Mouse (Mus musculus): ENCODE results near the gene Notch2. TPM values are rescaled to one million over a fixed set of nuclear protein-coding genes. Genes with fewer than 3 reads are reported as not detected.

Gene Notch2
- polyA plus RNA-seq (2016; fragmentation: Nextera tagmentation; extraction: Ambion mirVana): 22.7 and 29.6 TPM in 2 replicates

DNA sequence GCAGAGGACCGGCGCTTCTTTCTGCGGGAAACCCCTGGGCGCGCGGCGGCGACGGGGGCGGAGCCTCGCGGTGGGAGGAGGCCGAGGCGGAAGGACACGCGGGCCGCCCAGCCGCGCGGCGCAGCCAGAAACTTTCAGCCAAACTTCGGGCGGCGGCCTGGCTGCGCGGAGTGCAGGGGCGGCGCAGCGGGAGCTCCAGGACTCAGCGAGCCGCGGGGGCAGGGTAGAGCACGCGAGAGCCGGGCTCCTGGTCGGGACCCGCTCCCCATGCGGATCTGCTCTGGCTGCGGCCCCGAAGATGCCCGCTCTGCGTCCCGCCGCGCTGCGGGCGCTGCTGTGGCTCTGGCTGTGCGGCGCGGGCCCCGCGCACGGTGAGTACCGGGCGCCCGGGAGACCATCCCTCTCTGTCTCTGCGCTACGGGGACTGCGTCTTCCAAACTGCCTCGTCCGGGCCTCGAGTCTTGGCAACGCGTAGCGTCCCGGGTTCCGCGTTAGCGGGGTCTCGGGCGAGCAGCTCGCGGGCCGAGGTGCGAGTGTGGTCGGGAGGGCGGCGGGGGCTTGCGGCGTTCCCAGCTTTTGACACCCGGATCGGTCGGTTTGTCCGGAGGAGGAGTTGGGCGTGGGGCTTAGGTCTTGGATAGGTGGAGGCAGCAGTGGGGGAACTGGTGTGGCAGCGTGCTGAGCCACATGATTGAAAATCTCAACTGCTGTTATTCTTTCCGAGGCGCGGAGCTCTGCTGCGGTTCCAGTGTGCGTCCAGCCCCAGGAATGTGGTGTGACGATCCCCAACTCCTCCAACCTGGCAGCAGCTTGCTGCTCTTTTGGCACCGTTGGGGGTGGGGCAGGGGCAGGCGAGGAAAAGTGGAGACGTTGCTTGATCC, at the start of gene Notch2:
Gene Notch2 (plus strand): TSS at position 127 of the 881 bp plus-strand sequence.
- under 1% methylated on average over 95 of the region's 95 CpGs for WGBS
- no peaks in the 10 kb centered on the region for H3K9me3 ChIP-seq (replicated peaks)
- H3K27me3 ChIP-seq (ENCODE audit: low read depth, poor library complexity, severe bottlenecking): 0 out of 2 replicates have a peak, but pooled peaks cover 4% of the 10 kb centered on the region
- H3K4me3 ChIP-seq: peak within 1 kb of the TSS; percentile 98
- H3K27ac ChIP-seq: peak within 1 kb of the TSS; percentile 98
- peak; percentile 97 for DNase-seq (ENCODE audit: low spot score)
- peaks cover 55% of the 10 kb centered on the region for H3K4me1 ChIP-seq
- no peaks in the 10 kb centered on the region for H3K36me3 ChIP-seq

DNA sequence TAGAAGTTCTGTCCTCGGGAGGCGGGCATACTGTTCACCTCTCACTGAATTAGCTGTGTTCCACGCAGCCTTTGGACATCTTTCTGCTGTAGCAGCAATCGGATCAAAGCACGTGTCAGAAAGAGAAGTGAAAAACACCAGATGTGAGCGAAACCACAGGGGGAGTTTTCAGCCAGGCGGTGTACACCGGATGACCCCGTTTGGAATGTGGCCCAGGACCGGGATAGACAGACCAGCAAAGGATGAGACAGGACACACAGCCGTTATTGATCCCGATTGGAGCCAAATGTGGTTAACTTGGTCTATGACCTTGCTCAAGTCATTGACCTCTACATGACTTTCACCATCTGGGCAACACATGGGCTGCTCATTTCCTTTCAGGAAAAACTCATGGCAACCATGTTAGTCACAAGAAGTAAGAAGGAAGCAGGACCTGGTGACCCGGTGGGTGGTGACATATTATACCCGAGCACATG, 48.4 kb upstream of the Notch2 start:
- 0 out of 2 replicates have a peak overlapping the region, but pooled peaks have one; percentile 0 for H3K4me3 ChIP-seq
- H3K4me1 ChIP-seq: peaks cover 44% of the 10 kb centered on the region
- no peaks in the 10 kb centered on the region for H3K36me3 ChIP-seq
- H3K9me3 ChIP-seq (replicated peaks): no peaks in the 10 kb centered on the region
- H3K27ac ChIP-seq: peak overlapping the region; percentile 71
- no peaks in the 10 kb centered on the region for H3K27me3 ChIP-seq (ENCODE audit: low read depth, poor library complexity, severe bottlenecking)
- WGBS: 17% methylated on average over 14 of the region's 14 CpGs
- DNase-seq (ENCODE audit: low spot score): peak; percentile 76

DNA sequence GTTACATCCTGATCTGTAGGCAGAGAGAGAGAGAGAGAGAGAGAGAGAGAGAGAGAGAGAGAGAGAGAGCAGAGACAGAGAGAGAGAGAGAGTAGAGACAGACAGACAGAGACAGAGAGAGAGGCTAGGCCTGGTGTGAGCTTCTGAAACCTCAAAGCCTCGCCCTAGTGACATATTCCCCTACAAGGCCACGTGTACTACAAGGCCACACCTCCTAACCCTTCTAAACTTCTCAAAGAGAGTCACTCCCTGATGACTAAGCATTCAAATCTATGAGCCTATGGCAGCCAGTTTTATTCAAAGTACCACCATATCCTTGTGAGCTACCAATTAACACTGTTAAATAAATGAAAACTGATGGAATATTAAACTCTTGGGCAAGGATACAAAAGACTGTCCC, 45.7 kb upstream of the Notch2 start:
- 62% methylated on average over 2 of the region's 2 CpGs for WGBS

DNA sequence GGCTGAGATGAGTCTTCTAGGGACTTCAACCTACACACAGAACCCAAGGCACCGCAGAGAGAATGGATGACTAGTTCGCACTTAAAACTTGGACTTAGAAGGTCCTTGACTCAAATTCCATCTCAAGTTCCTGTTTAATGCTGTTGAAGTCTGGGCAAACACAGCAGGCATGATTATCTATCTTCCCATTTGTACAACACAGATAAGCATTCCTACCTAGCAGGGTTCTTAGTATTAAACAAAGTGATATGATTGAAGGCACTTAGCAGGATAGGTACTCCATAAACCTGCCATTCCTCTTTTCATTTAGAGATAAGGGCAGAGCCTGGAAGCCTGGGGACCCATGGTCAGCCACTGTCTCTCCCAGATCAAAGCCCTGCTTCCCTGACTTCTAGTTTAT, 45.1 kb upstream of the Notch2 start:
- DNase-seq (ENCODE audit: low spot score): no peak
- H3K4me3 ChIP-seq: no peak overlapping the region
- H3K9me3 ChIP-seq (replicated peaks): no peaks in the 10 kb centered on the region
- peaks cover 9% of the 10 kb centered on the region; the same call in 1 of the 2 replicates for H3K27me3 ChIP-seq (ENCODE audit: low read depth, poor library complexity, severe bottlenecking)
- WGBS: 86% methylated on average over 2 of the region's 2 CpGs
- no peak overlapping the region for H3K27ac ChIP-seq
- H3K4me1 ChIP-seq: peaks cover 39% of the 10 kb centered on the region
- no peaks in the 10 kb centered on the region for H3K36me3 ChIP-seq

More for the DNA sequence above, 45.7 kb upstream of the Notch2 start:
- DNase-seq (ENCODE audit: low spot score): no peak
- H3K27me3 ChIP-seq (ENCODE audit: low read depth, poor library complexity, severe bottlenecking): peaks cover 9% of the 10 kb centered on the region; the same call in 1 of the 2 replicates
- no peak overlapping the region for H3K4me3 ChIP-seq
- peaks cover 37% of the 10 kb centered on the region for H3K4me1 ChIP-seq
- H3K36me3 ChIP-seq: no peaks in the 10 kb centered on the region
- no peaks in the 10 kb centered on the region for H3K9me3 ChIP-seq (replicated peaks)
- H3K27ac ChIP-seq: no peak overlapping the region

DNA sequence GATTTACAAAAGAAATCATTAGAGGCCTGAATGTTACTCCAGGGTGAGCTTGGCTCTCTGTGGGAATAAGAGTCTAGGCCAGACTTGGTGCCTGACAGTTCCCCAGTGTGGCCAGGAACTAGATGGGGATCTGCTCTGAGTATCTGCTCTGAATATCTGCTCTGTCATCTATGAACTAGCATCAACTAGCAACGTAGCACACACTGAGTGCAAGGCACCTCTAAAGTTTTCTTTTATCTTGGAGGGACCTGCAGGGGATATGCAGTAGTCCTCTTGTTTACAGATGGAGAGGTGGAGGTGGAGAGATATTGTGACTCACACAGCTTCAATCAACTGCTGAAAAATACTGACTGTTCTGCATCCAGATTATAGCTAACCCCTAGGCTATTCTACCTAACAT, 44.3 kb upstream of the Notch2 start:
- Histone ChIP-seq H3K4me3 (no peak overlapping the region), H3K36me3 (no peaks in the 10 kb centered on the region), H3K9me3 (replicated peaks) (no peaks in the 10 kb centered on the region), H3K27ac (no peak overlapping the region), H3K27me3 (ENCODE audit: low read depth, poor library complexity, severe bottlenecking) (peaks cover 9% of the 10 kb centered on the region; the same call in 1 of the 2 replicates), H3K4me1 (peaks cover 36% of the 10 kb centered on the region)
- DNase-seq (ENCODE audit: low spot score): no peak
- 70% methylated on average over 1 of the region's 1 CpGs for WGBS

DNA sequence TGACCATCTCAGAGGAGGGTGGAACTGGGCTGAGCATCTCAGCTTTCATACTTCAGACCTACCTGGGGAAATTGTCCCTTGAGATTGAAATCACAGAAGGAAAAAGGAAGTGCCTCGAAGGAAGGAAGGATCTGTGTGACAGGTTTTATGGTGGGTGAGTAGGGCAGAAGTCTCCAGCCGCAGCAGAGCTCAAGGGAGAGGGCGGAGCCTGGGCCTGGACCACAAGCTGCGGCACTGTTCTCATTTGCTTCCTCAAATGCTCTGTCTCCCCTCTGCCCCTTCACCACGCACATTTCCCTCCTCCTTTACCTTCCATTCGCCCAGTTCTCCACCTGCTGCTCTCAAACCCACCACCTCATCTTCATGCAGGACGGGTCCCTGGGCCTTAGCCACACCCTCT, 42.2 kb upstream of the Notch2 start:
- peaks cover 25% of the 10 kb centered on the region for H3K4me1 ChIP-seq
- no peak overlapping the region for H3K4me3 ChIP-seq
- WGBS: 14% methylated on average over 7 of the region's 7 CpGs
- peaks cover 9% of the 10 kb centered on the region; the same call in 1 of the 2 replicates for H3K27me3 ChIP-seq (ENCODE audit: low read depth, poor library complexity, severe bottlenecking)
- peak overlapping the region; percentile 39 for H3K27ac ChIP-seq
- no peaks in the 10 kb centered on the region for H3K36me3 ChIP-seq
- no peak for DNase-seq (ENCODE audit: low spot score)
- no peaks in the 10 kb centered on the region for H3K9me3 ChIP-seq (replicated peaks)

DNA sequence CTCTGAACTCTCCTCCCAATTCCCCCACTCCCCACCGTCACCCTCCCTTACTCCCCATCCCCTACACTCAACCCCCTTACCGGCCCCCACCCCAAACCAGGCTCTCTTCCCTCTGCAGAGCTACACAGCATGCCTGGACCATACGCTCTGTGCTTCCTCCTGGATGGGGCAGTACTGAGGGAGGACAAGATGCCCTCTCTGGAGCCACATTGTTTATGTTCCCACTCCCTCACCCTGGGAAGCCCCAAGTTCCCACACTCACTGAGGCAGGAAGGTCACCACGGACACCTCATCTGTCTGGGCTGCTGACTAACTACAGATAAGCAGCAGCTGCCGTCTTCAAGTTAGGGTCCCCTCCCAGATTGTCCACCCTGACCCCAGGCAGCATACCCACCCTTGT, 41.1 kb upstream of the Notch2 start:
- Histone ChIP-seq H3K27me3 (ENCODE audit: low read depth, poor library complexity, severe bottlenecking) (peaks cover 9% of the 10 kb centered on the region; the same call in 1 of the 2 replicates), H3K9me3 (replicated peaks) (no peaks in the 10 kb centered on the region), H3K27ac (peak overlapping the region; percentile 39; the same call in 1 of the 2 replicates), H3K36me3 (no peaks in the 10 kb centered on the region), H3K4me1 (peaks cover 32% of the 10 kb centered on the region), H3K4me3 (no peak overlapping the region)
- DNase-seq (ENCODE audit: low spot score): no peak
- 43% methylated on average over 5 of the region's 5 CpGs for WGBS

DNA sequence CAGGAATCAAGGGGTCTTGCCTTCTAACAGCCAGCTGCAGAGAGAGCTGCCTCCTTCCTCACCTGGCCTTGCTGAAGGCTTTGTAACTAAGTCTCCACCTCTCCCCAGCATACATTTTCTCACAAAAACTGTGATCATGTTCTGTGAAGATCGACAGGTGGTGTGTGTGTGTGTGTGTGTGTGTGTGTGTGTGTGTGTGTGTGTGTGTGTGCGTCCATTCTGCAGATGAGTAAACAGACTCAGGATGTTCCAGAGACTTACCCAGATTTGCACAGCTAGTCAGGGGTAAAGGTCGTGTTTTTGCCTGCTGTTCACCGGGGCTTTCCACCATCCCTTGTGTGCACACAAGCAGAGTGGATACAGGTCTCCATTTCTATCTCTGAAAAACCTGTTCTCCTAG, 40.6 kb upstream of the Notch2 start:
- no peak overlapping the region for H3K27ac ChIP-seq
- no peak for DNase-seq (ENCODE audit: low spot score)
- H3K27me3 ChIP-seq (ENCODE audit: low read depth, poor library complexity, severe bottlenecking): peaks cover 9% of the 10 kb centered on the region; the same call in 1 of the 2 replicates
- no peak overlapping the region for H3K4me3 ChIP-seq
- H3K9me3 ChIP-seq (replicated peaks): no peaks in the 10 kb centered on the region
- peaks cover 35% of the 10 kb centered on the region for H3K4me1 ChIP-seq
- no peaks in the 10 kb centered on the region for H3K36me3 ChIP-seq
- WGBS: 79% methylated on average over 4 of the region's 4 CpGs

DNA sequence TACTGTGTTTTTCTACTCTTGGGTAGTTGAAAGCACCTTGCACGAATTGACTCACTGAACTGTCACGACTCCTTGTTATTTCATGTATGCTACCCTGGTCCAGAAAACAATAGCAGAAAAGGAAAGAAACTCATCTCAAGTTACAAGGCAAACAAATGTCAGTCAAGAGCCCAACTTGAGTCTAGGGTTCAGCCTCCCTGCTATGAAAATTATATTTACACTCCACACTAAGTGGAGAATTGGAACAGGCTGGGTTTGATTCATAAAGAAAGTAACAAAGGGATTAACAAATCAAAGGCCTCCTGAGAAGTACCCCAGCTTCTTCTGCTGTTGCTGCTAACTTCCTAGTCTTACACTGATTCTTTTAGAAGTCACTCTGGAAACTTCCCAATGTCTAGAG, 40.0 kb upstream of the Notch2 start:
- no peak overlapping the region for H3K4me3 ChIP-seq
- H3K4me1 ChIP-seq: peaks cover 35% of the 10 kb centered on the region
- H3K9me3 ChIP-seq (replicated peaks): no peaks in the 10 kb centered on the region
- no peaks in the 10 kb centered on the region for H3K36me3 ChIP-seq
- 72% methylated on average over 2 of the region's 2 CpGs for WGBS
- DNase-seq (ENCODE audit: low spot score): no peak
- H3K27me3 ChIP-seq (ENCODE audit: low read depth, poor library complexity, severe bottlenecking): peaks cover 9% of the 10 kb centered on the region; the same call in 1 of the 2 replicates
- H3K27ac ChIP-seq: no peak overlapping the region

DNA sequence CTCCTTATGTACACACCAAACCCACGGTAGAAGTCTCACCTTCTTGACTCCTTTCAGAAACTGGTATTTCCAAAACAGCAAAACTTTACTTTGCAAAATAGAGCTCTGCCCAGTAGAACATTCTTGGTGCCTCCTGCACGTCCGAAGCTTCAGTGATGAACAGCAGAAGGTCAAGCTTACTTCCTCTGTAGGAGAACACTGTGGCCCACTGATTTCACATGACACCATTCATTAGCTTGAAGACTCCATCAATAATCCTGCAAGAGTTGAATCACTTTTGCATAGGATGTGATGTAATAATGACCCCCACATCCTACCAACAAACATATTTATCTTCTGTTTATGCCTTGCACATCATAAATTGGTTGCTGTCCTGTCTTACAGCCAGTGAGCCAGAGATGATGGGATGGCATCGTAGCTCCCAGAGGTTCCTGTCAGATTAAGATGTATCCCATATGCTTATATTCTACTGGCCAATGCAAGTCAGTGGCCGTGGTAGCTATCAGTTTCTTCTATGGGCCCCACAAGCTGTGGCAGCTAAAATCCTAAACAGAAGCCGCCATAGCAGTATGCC, 39.0 kb upstream of the Notch2 start:
- no peak for DNase-seq (ENCODE audit: low spot score)
- no peak overlapping the region for H3K4me3 ChIP-seq
- H3K4me1 ChIP-seq: peaks cover 35% of the 10 kb centered on the region
- H3K27me3 ChIP-seq (ENCODE audit: low read depth, poor library complexity, severe bottlenecking): peaks cover 9% of the 10 kb centered on the region; the same call in 1 of the 2 replicates
- H3K27ac ChIP-seq: no peak overlapping the region
- H3K36me3 ChIP-seq: no peaks in the 10 kb centered on the region
- 87% methylated on average over 6 of the region's 6 CpGs for WGBS
- H3K9me3 ChIP-seq (replicated peaks): no peaks in the 10 kb centered on the region

DNA sequence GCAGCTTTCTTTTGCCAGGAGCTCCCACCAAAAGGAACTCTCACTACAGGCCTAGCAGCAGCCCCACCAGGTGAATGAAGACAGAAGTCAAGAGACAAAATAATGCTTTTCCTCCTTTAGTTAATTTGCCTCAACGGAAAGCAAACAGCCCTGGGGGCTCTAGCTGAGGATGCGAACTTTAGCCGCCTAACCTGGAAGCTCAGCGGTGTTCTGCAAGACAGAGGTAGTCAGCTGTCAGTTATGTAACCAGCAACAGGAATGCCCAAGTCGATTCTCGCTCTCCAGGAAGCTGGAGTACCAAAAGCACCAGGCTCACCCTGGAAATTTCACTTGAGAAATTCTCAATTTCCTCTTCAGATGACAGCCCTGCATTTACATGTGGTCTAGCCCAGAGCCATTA, 36.6 kb upstream of the Notch2 start:
- Histone ChIP-seq H3K27me3 (ENCODE audit: low read depth, poor library complexity, severe bottlenecking) (peaks cover 5% of the 10 kb centered on the region; the same call in 1 of the 2 replicates), H3K4me3 (no peak overlapping the region), H3K27ac (no peak overlapping the region), H3K4me1 (peaks cover 25% of the 10 kb centered on the region), H3K36me3 (no peaks in the 10 kb centered on the region), H3K9me3 (replicated peaks) (no peaks in the 10 kb centered on the region)
- DNase-seq (ENCODE audit: low spot score): no peak
- WGBS: 67% methylated on average over 6 of the region's 6 CpGs

DNA sequence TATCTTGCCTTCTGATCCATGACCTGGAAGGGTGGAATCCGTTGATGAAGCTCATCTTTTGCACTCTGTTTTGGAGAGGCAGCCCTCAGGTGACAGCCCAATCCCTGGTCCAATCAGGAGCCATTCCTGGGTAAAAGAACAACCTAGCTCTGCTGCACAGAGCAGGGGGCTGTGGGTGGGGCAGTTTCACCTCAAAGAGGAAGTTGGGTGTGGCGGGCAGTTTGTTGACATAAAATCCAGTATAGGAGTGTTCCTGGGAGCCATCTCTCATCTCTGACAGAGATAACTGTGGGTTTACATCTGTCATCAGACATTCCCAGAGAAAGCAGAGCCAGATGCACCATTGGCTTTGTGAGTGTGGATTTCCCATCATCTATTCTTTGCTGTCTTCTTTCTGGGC, 34.6 kb upstream of the Notch2 start:
- DNase-seq (ENCODE audit: low spot score): no peak
- Histone ChIP-seq H3K4me3 (no peak overlapping the region), H3K27me3 (ENCODE audit: low read depth, poor library complexity, severe bottlenecking) (no peaks in the 10 kb centered on the region), H3K36me3 (no peaks in the 10 kb centered on the region), H3K4me1 (0 out of 2 replicates have a peak, but pooled peaks cover 11% of the 10 kb centered on the region), H3K27ac (no peak overlapping the region), H3K9me3 (replicated peaks) (no peaks in the 10 kb centered on the region)
- 82% methylated on average over 2 of the region's 2 CpGs for WGBS

Measured in limb, embryonic 10.5 days (tissue).